ENCODE assay signal across 9 mouse cellular contexts in the genomic region with DNA sequence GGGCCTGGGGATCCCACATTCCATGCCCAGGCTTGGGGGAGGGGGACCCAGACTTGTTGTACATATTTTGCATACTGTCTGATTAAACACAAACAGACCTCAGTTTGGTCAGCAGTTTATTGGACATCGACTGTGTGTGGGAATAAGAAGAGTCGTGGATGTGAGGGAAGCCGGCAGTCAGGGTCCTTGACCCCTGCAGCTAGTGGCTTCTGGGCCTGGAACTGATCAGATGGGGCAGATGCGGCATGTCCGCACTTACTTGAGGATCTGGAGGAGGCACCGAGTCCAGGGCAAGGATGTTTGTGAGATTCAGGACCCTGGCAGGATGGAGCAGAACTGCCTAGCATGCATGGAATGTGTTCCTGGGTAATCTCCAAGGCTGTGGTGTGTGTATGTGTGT. TPM values are rescaled to one million over a fixed set of nuclear protein-coding genes. Genes with fewer than 3 reads are reported as not detected.
DNase-seq lines count a peak whose midpoint lies in the region; ATAC-seq lines count a peak whose summit lies in the region.
"Had no signal": no experiment of that assay in that cellular context is flagged by ENCODE, and none has a peak within 500 bp of the region (broad histone marks: within the 10 kb centered on the region; RNA-seq: fewer than 3 reads in every experiment).

No protein-coding gene starts in this region.

- ATAC-seq in heart, embryonic 11.5 days (replicated peaks; ENCODE audit: insufficient number of reproducible peaks, low FRiP score, low TSS enrichment), result no peak
- no peak for ATAC-seq in hindbrain, embryonic 14.5 days (ENCODE audit: low FRiP score)
- ATAC-seq in midbrain, embryonic 14.5 days (ENCODE audit: low FRiP score, low TSS enrichment), result no peak

- DNase-seq in heart, adult 11 months, result no peak
- DNase-seq in embryonic facial prominence, embryonic 10.5 days (ENCODE audit: low spot score), result no peak
- no peak for DNase-seq in hindbrain, embryonic 14.5 days (ENCODE audit: low spot score)
- DNase-seq in midbrain, embryonic 14.5 days, result no peak
- no peak for DNase-seq in adrenal gland, postnatal 10 days
- no peak for DNase-seq in embryo, embryonic 9.5 days (ENCODE audit: extremely low spot score)
- no peak for DNase-seq in embryo, embryonic 11 days
- DNase-seq: cerebellum, adult 18-20 months had no signal

- 24% methylated on average over 6 of the region's 6 CpGs for WGBS in heart, embryonic 11.5 days (ENCODE audit: insufficient replicate concordance)
- WGBS in embryonic facial prominence, embryonic 10.5 days, result 31% methylated on average over 6 of the region's 6 CpGs
- WGBS in hindbrain, embryonic 14.5 days, result 67% methylated on average over 6 of the region's 6 CpGs
- WGBS in midbrain, embryonic 14.5 days, result 73% methylated on average over 6 of the region's 6 CpGs

- H3K9me3 ChIP-seq in heart, embryonic 11.5 days (replicated peaks; ENCODE audit: control insufficient read depth, low read length), result no peaks in the 10 kb centered on the region
- no peaks in the 10 kb centered on the region for H3K9me3 ChIP-seq in embryonic facial prominence, embryonic 10.5 days
- H3K9me3 ChIP-seq in hindbrain, embryonic 14.5 days (ENCODE audit: control insufficient read depth, low read length), result no peaks in the 10 kb centered on the region
- no peaks in the 10 kb centered on the region for H3K9me3 ChIP-seq in midbrain, embryonic 14.5 days (ENCODE audit: control insufficient read depth, low read length)

- H3K36me3 ChIP-seq in heart, embryonic 11.5 days (ENCODE audit: control insufficient read depth, insufficient read depth, low read length), result peaks cover 10% of the 10 kb centered on the region
- H3K36me3 ChIP-seq in embryonic facial prominence, embryonic 10.5 days (replicated peaks), result peaks cover 56% of the 10 kb centered on the region
- peaks cover 49% of the 10 kb centered on the region for H3K36me3 ChIP-seq in hindbrain, embryonic 14.5 days (replicated peaks; ENCODE audit: control insufficient read depth, insufficient read depth)
- peaks cover 51% of the 10 kb centered on the region for H3K36me3 ChIP-seq in midbrain, embryonic 14.5 days (ENCODE audit: control insufficient read depth, insufficient read depth, low read length)

- no peak overlapping the region for H3K4me2 ChIP-seq in heart, embryonic 11.5 days
- H3K4me2 ChIP-seq in hindbrain, embryonic 14.5 days (replicated peaks), result no peak overlapping the region
- H3K4me2 ChIP-seq in midbrain, embryonic 14.5 days (ENCODE audit: low read length), result no peak overlapping the region

- 0 out of 2 replicates have a peak overlapping the region, but pooled peaks have one; percentile 54 for H3K27ac ChIP-seq in heart, embryonic 11.5 days (ENCODE audit: low read depth, low read length)
- H3K27ac ChIP-seq in embryonic facial prominence, embryonic 10.5 days (replicated peaks), result peak overlapping the region; percentile 88
- 0 out of 2 replicates have a peak overlapping the region, but pooled peaks have one; percentile 16 for H3K27ac ChIP-seq in hindbrain, embryonic 14.5 days
- H3K27ac ChIP-seq in midbrain, embryonic 14.5 days (replicated peaks; ENCODE audit: low read depth, low read length), result 0 out of 2 replicates have a peak overlapping the region, but pooled peaks have one; percentile 41

- no peak overlapping the region; the same call in 1 of the 2 replicates for H3K9ac ChIP-seq in heart, embryonic 11.5 days (ENCODE audit: low read depth, low read length)
- 0 out of 2 replicates have a peak overlapping the region, but pooled peaks have one; percentile 35 for H3K9ac ChIP-seq in hindbrain, embryonic 14.5 days
- peak overlapping the region; percentile 23; the same call in 1 of the 2 replicates for H3K9ac ChIP-seq in midbrain, embryonic 14.5 days (replicated peaks; ENCODE audit: low read length)

- peaks cover 31% of the 10 kb centered on the region for H3K4me1 ChIP-seq in heart, embryonic 11.5 days (ENCODE audit: control insufficient read depth, insufficient read depth, low read length)
- H3K4me1 ChIP-seq in embryonic facial prominence, embryonic 10.5 days, result peaks cover 97% of the 10 kb centered on the region
- peaks cover 46% of the 10 kb centered on the region for H3K4me1 ChIP-seq in hindbrain, embryonic 14.5 days (replicated peaks; ENCODE audit: control insufficient read depth, insufficient read depth, low read length)
- H3K4me1 ChIP-seq in midbrain, embryonic 14.5 days (ENCODE audit: control insufficient read depth, insufficient read depth, low read length), result peaks cover 47% of the 10 kb centered on the region

- H3K4me3 ChIP-seq in heart, embryonic 11.5 days (ENCODE audit: low read depth, low read length), result no peak overlapping the region
- no peak overlapping the region for H3K4me3 ChIP-seq in embryonic facial prominence, embryonic 10.5 days
- no peak overlapping the region for H3K4me3 ChIP-seq in hindbrain, embryonic 14.5 days (replicated peaks; ENCODE audit: low read length)
- H3K4me3 ChIP-seq in midbrain, embryonic 14.5 days (replicated peaks; ENCODE audit: low read depth, low read length), result no peak overlapping the region

- no peaks in the 10 kb centered on the region for H3K27me3 ChIP-seq in heart, embryonic 11.5 days (ENCODE audit: control insufficient read depth, insufficient read depth, low read length)
- no peaks in the 10 kb centered on the region for H3K27me3 ChIP-seq in embryonic facial prominence, embryonic 10.5 days (replicated peaks; ENCODE audit: low read depth, poor library complexity, severe bottlenecking)
- H3K27me3 ChIP-seq in hindbrain, embryonic 14.5 days (ENCODE audit: control insufficient read depth, insufficient read depth, low read length), result no peaks in the 10 kb centered on the region
- H3K27me3 ChIP-seq in midbrain, embryonic 14.5 days (ENCODE audit: control insufficient read depth, insufficient read depth, low read length), result no peaks in the 10 kb centered on the region

RNA-seq across cellular contexts. Expression of gene Src, which starts 53.5 kb away (rescaled TPM):
- 4.7 and 6.2 TPM in 2 replicates for polyA plus RNA-seq in heart, embryonic 11.5 days (2014; fragmentation: Nextera tagmentation; extraction: Ambion mirVana)
- 22.1 and 23.1 TPM in 2 replicates for polyA plus RNA-seq in embryonic facial prominence, embryonic 10.5 days (2016; fragmentation: Nextera tagmentation; extraction: Ambion mirVana)
- 24.8 and 30.1 TPM in 2 replicates for polyA plus RNA-seq in hindbrain, embryonic 14.5 days (2014; fragmentation: Nextera tagmentation; extraction: Ambion mirVana)
- 34.3 and 52.2 TPM in 2 replicates for polyA plus RNA-seq in midbrain, embryonic 14.5 days (2014; fragmentation: Nextera tagmentation; extraction: Ambion mirVana)
- 10 to 100 TPM; 18.9 to 21.8 TPM for total RNA-seq in adrenal gland, postnatal 10 days (2021)

Comparison
In these comparisons a context has a peak if more than half of its experiments do, and no peak if none do; other contexts are left out.
1. H3K27ac ChIP-seq: peak in every context shown above with its lines; median percentile 88 in embryonic facial prominence, embryonic 10.5 days; 54 in heart, embryonic 11.5 days; 41 in midbrain, embryonic 14.5 days; 16 in hindbrain, embryonic 14.5 days.